Mouse (Mus musculus): ENCODE measurements around the gene Raph1. TPM values are rescaled to one million over a fixed set of nuclear protein-coding genes. Genes with fewer than 3 reads are reported as not detected.

Raph1 gene
- polyA plus RNA-seq, 1 experiment from 2014 or later, result 37.8 TPM

GRCm38 (mm10) chr1:60599013-60599701, 32.3 kb upstream of the Raph1 start:
- ATAC-seq (ENCODE audit: low FRiP score, low TSS enrichment), result no peak
- Histone ChIP-seq H3K27me3 (ENCODE audit: insufficient read depth, low read length) (no peaks in the 10 kb centered on the region), H3K4me2 (replicated peaks; ENCODE audit: low read depth, low read length) (no peak overlapping the region), H3K9ac (replicated peaks; ENCODE audit: low read length) (no peak overlapping the region), H3K4me1 (ENCODE audit: insufficient read depth, low read length) (no peaks in the 10 kb centered on the region), H3K27ac (ENCODE audit: low read length) (no peak overlapping the region), H3K36me3 (ENCODE audit: insufficient read depth, low read length) (no peaks in the 10 kb centered on the region), H3K4me3 (ENCODE audit: low read length) (no peak overlapping the region), H3K9me3 (ENCODE audit: low read length) (no peaks in the 10 kb centered on the region)
- 86% methylated on average over 6 of the region's 6 CpGs for WGBS

GRCm38 (mm10) chr1:60596386-60597320, 29.7 kb upstream of the Raph1 start:
- no peaks in the 10 kb centered on the region for H3K9me3 ChIP-seq (ENCODE audit: low read length)
- no peak overlapping the region for H3K4me2 ChIP-seq (replicated peaks; ENCODE audit: low read depth, low read length)
- H3K9ac ChIP-seq (replicated peaks; ENCODE audit: low read length), result no peak overlapping the region
- H3K27ac ChIP-seq (ENCODE audit: low read length), result no peak overlapping the region
- WGBS, result 77% methylated on average over 11 of the region's 11 CpGs
- no peak for ATAC-seq (ENCODE audit: low FRiP score, low TSS enrichment)
- H3K4me3 ChIP-seq (ENCODE audit: low read length), result no peak overlapping the region
- H3K36me3 ChIP-seq (ENCODE audit: insufficient read depth, low read length), result no peaks in the 10 kb centered on the region
- no peaks in the 10 kb centered on the region for H3K27me3 ChIP-seq (ENCODE audit: insufficient read depth, low read length)
- no peaks in the 10 kb centered on the region for H3K4me1 ChIP-seq (ENCODE audit: insufficient read depth, low read length)

- no peaks in the 10 kb centered on the region for H3K27me3 ChIP-seq (ENCODE audit: insufficient read depth, low read length)
- H3K4me2 ChIP-seq (replicated peaks; ENCODE audit: low read depth, low read length), result no peak overlapping the region
- H3K27ac ChIP-seq (ENCODE audit: low read length), result no peak overlapping the region
- no peaks in the 10 kb centered on the region for H3K9me3 ChIP-seq (ENCODE audit: low read length)
- no peak for ATAC-seq (ENCODE audit: low FRiP score, low TSS enrichment)
- no peaks in the 10 kb centered on the region for H3K4me1 ChIP-seq (ENCODE audit: insufficient read depth, low read length)
- no peak overlapping the region for H3K4me3 ChIP-seq (ENCODE audit: low read length)
- H3K9ac ChIP-seq (replicated peaks; ENCODE audit: low read length), result no peak overlapping the region
- no peaks in the 10 kb centered on the region for H3K36me3 ChIP-seq (ENCODE audit: insufficient read depth, low read length)
- 89% methylated on average over 6 of the region's 6 CpGs for WGBS
Measured at GRCm38 (mm10) chr1:60593101-60593500, 26.2 kb upstream of the Raph1 start.

GRCm38 (mm10) chr1:60588887-60589629, 22.2 kb upstream of the Raph1 start:
- H3K9ac ChIP-seq (replicated peaks; ENCODE audit: low read length), result no peak overlapping the region
- no peaks in the 10 kb centered on the region for H3K9me3 ChIP-seq (ENCODE audit: low read length)
- ATAC-seq (ENCODE audit: low FRiP score, low TSS enrichment), result no peak
- no peak overlapping the region for H3K27ac ChIP-seq (ENCODE audit: low read length)
- H3K4me2 ChIP-seq (replicated peaks; ENCODE audit: low read depth, low read length), result no peak overlapping the region
- 59% methylated on average over 4 of the region's 4 CpGs for WGBS
- H3K36me3 ChIP-seq (ENCODE audit: insufficient read depth, low read length), result no peaks in the 10 kb centered on the region
- H3K27me3 ChIP-seq (ENCODE audit: insufficient read depth, low read length), result no peaks in the 10 kb centered on the region
- H3K4me3 ChIP-seq (ENCODE audit: low read length), result no peak overlapping the region
- no peaks in the 10 kb centered on the region for H3K4me1 ChIP-seq (ENCODE audit: insufficient read depth, low read length)

- no peaks in the 10 kb centered on the region for H3K9me3 ChIP-seq (ENCODE audit: low read length)
- H3K27me3 ChIP-seq (ENCODE audit: insufficient read depth, low read length), result no peaks in the 10 kb centered on the region
- no peaks in the 10 kb centered on the region for H3K4me1 ChIP-seq (ENCODE audit: insufficient read depth, low read length)
- ATAC-seq (ENCODE audit: low FRiP score, low TSS enrichment), result no peak
- no peaks in the 10 kb centered on the region for H3K36me3 ChIP-seq (ENCODE audit: insufficient read depth, low read length)
- no peak overlapping the region for H3K9ac ChIP-seq (replicated peaks; ENCODE audit: low read length)
- 91% methylated on average over 8 of the region's 8 CpGs for WGBS
- no peak overlapping the region for H3K4me2 ChIP-seq (replicated peaks; ENCODE audit: low read depth, low read length)
- no peak overlapping the region for H3K4me3 ChIP-seq (ENCODE audit: low read length)
- H3K27ac ChIP-seq (ENCODE audit: low read length), result no peak overlapping the region
Measured at GRCm38 (mm10) chr1:60580990-60581389, 14.1 kb upstream of the Raph1 start.

GRCm38 (mm10) chr1:60579886-60580285, 13.0 kb upstream of the Raph1 start:
- Histone ChIP-seq H3K9ac (replicated peaks; ENCODE audit: low read length) (no peak overlapping the region), H3K4me2 (replicated peaks; ENCODE audit: low read depth, low read length) (no peak overlapping the region), H3K27me3 (ENCODE audit: insufficient read depth, low read length) (no peaks in the 10 kb centered on the region), H3K27ac (ENCODE audit: low read length) (no peak overlapping the region), H3K9me3 (ENCODE audit: low read length) (no peaks in the 10 kb centered on the region), H3K4me1 (ENCODE audit: insufficient read depth, low read length) (no peaks in the 10 kb centered on the region), H3K36me3 (ENCODE audit: insufficient read depth, low read length) (no peaks in the 10 kb centered on the region), H3K4me3 (ENCODE audit: low read length) (no peak overlapping the region)
- WGBS, result 55% methylated on average over 1 of the region's 1 CpGs
- ATAC-seq (ENCODE audit: low FRiP score, low TSS enrichment), result no peak

- 74% methylated on average over 3 of the region's 3 CpGs for WGBS
- Histone ChIP-seq H3K27ac (ENCODE audit: low read length) (no peak overlapping the region), H3K27me3 (ENCODE audit: insufficient read depth, low read length) (no peaks in the 10 kb centered on the region), H3K9ac (replicated peaks; ENCODE audit: low read length) (no peak overlapping the region), H3K4me3 (ENCODE audit: low read length) (no peak overlapping the region), H3K9me3 (ENCODE audit: low read length) (no peaks in the 10 kb centered on the region), H3K4me1 (ENCODE audit: insufficient read depth, low read length) (no peaks in the 10 kb centered on the region), H3K36me3 (ENCODE audit: insufficient read depth, low read length) (no peaks in the 10 kb centered on the region), H3K4me2 (replicated peaks; ENCODE audit: low read depth, low read length) (no peak overlapping the region)
- ATAC-seq (ENCODE audit: low FRiP score, low TSS enrichment), result no peak
Measured at GRCm38 (mm10) chr1:60572699-60573098, 5.8 kb upstream of the Raph1 start.

GRCm38 (mm10) chr1:60569741-60570140, 2.8 kb upstream of the Raph1 start:
- no peaks in the 10 kb centered on the region for H3K27me3 ChIP-seq (ENCODE audit: insufficient read depth, low read length)

GRCm38 (mm10) chr1:60569210-60569609, 2.3 kb upstream of the Raph1 start:
- Histone ChIP-seq H3K36me3 (ENCODE audit: insufficient read depth, low read length) (no peaks in the 10 kb centered on the region), H3K27ac (ENCODE audit: low read length) (no peak overlapping the region), H3K4me3 (ENCODE audit: low read length) (no peak overlapping the region), H3K9me3 (ENCODE audit: low read length) (no peaks in the 10 kb centered on the region), H3K27me3 (ENCODE audit: insufficient read depth, low read length) (no peaks in the 10 kb centered on the region), H3K4me2 (replicated peaks; ENCODE audit: low read depth, low read length) (no peak overlapping the region), H3K9ac (replicated peaks; ENCODE audit: low read length) (no peak overlapping the region), H3K4me1 (ENCODE audit: insufficient read depth, low read length) (peaks cover 12% of the 10 kb centered on the region)
- no peak for ATAC-seq (ENCODE audit: low FRiP score, low TSS enrichment)
- 70% methylated on average over 5 of the region's 5 CpGs for WGBS

More at GRCm38 (mm10) chr1:60569741-60570140, 2.8 kb upstream of the Raph1 start:
- Histone ChIP-seq H3K36me3 (ENCODE audit: insufficient read depth, low read length) (no peaks in the 10 kb centered on the region), H3K9ac (replicated peaks; ENCODE audit: low read length) (no peak overlapping the region), H3K4me1 (ENCODE audit: insufficient read depth, low read length) (peaks cover 10% of the 10 kb centered on the region), H3K9me3 (ENCODE audit: low read length) (no peaks in the 10 kb centered on the region), H3K27ac (ENCODE audit: low read length) (no peak overlapping the region), H3K4me2 (replicated peaks; ENCODE audit: low read depth, low read length) (no peak overlapping the region), H3K4me3 (ENCODE audit: low read length) (no peak overlapping the region)
- ATAC-seq (ENCODE audit: low FRiP score, low TSS enrichment), result no peak
- WGBS, result 92% methylated on average over 7 of the region's 7 CpGs
